In genomic region chr14:28517631-28518560, GRCm38 (mm10) we compare ENCODE assay signal across 18 mouse cellular contexts. TPM values are rescaled to one million over a fixed set of nuclear protein-coding genes. Genes with fewer than 3 reads are reported as not detected.
A peak's percentile ranks its signal among the peaks of the same experiment; 100 is the strongest.
DNase-seq lines count a peak whose midpoint lies in the region; ATAC-seq and TF ChIP-seq lines count a peak whose summit lies in the region.
"Had no signal": no experiment of that assay in that cellular context is flagged by ENCODE, and none has a peak within 500 bp of the region (broad histone marks: within the 10 kb centered on the region; RNA-seq: fewer than 3 reads in every experiment).

No protein-coding gene starts in this region.

- intact Hi-C loops in heart, postnatal 25 days (cut with DNase I), result no loop called here

- WGBS in forebrain, embryonic 11.5 days, result 48% methylated on average over 39 of the region's 39 CpGs
- 51% methylated on average over 39 of the region's 39 CpGs for WGBS in forebrain, embryonic 14.5 days
- WGBS in hindbrain, embryonic 15.5 days, result 73% methylated on average over 39 of the region's 39 CpGs
- 69% methylated on average over 39 of the region's 39 CpGs for WGBS in hindbrain, postnatal 0 days
- WGBS in limb, embryonic 15.5 days, result 77% methylated on average over 39 of the region's 39 CpGs

- H3K9me3 ChIP-seq in forebrain, embryonic 11.5 days (ENCODE audit: control insufficient read depth, low read length), result no peaks in the 10 kb centered on the region
- no peaks in the 10 kb centered on the region for H3K9me3 ChIP-seq in forebrain, embryonic 14.5 days (replicated peaks; ENCODE audit: control insufficient read depth, low read length)
- no peaks in the 10 kb centered on the region for H3K9me3 ChIP-seq in hindbrain, embryonic 15.5 days
- H3K9me3 ChIP-seq in hindbrain, postnatal 0 days (ENCODE audit: low read length), result no peaks in the 10 kb centered on the region
- no peaks in the 10 kb centered on the region for H3K9me3 ChIP-seq in limb, embryonic 15.5 days
- H3K9me3 ChIP-seq: liver, embryonic 13.5 days; lung, embryonic 15.5 days had no signal

- H3K27ac ChIP-seq in forebrain, embryonic 11.5 days (ENCODE audit: low read depth, low read length), result no peak overlapping the region
- H3K27ac ChIP-seq in forebrain, embryonic 14.5 days (ENCODE audit: low read depth, low read length), result no peak overlapping the region
- H3K27ac ChIP-seq in hindbrain, embryonic 15.5 days (replicated peaks), result no peak overlapping the region
- H3K27ac ChIP-seq in hindbrain, postnatal 0 days, result no peak overlapping the region
- peak overlapping the region; percentile 72 for H3K27ac ChIP-seq in limb, embryonic 15.5 days
- H3K27ac ChIP-seq: liver, embryonic 13.5 days; lung, embryonic 15.5 days; macrophage had no signal

- H3K9ac ChIP-seq in forebrain, embryonic 11.5 days (ENCODE audit: low read length), result no peak overlapping the region
- H3K9ac ChIP-seq in forebrain, embryonic 14.5 days (ENCODE audit: low read length), result no peak overlapping the region
- no peak overlapping the region for H3K9ac ChIP-seq in hindbrain, embryonic 15.5 days
- H3K9ac ChIP-seq in hindbrain, postnatal 0 days (replicated peaks; ENCODE audit: low read length), result no peak overlapping the region
- no peak overlapping the region for H3K9ac ChIP-seq in limb, embryonic 15.5 days
- H3K9ac ChIP-seq: liver, embryonic 13.5 days; lung, embryonic 15.5 days had no signal

- TF ChIP-seq CTCF in hindbrain, postnatal 0 days (IDR thresholded peaks at IDR 0.05; ENCODE audit: low read depth), result no peak

- H3K4me1 ChIP-seq in forebrain, embryonic 11.5 days (replicated peaks; ENCODE audit: control insufficient read depth, insufficient read depth, low read length), result 0 out of 2 replicates have a peak, but pooled peaks cover 2% of the 10 kb centered on the region
- peaks cover 2% of the 10 kb centered on the region for H3K4me1 ChIP-seq in forebrain, embryonic 14.5 days (ENCODE audit: control insufficient read depth, insufficient read depth, low read length)
- H3K4me1 ChIP-seq in hindbrain, embryonic 15.5 days (replicated peaks), result peaks cover 10% of the 10 kb centered on the region
- H3K4me1 ChIP-seq in hindbrain, postnatal 0 days (ENCODE audit: insufficient read depth, low read length), result no peaks in the 10 kb centered on the region
- peaks cover 19% of the 10 kb centered on the region for H3K4me1 ChIP-seq in limb, embryonic 15.5 days
- H3K4me1 ChIP-seq: liver, embryonic 13.5 days; lung, embryonic 15.5 days had no signal

- no peak for DNase-seq in forebrain, embryonic 11.5 days (ENCODE audit: low spot score)
- DNase-seq in forebrain, embryonic 14.5 days (ENCODE audit: low spot score), result no peak
- no peak for DNase-seq in hindbrain, postnatal 0 days (ENCODE audit: low spot score)
- DNase-seq in ZHBTc4 (ENCODE audit: low read depth, low spot score), result peak; percentile 36
- no peak for DNase-seq in heart, postnatal 25 days (ENCODE audit: low spot score)
- no peak for DNase-seq in urinary bladder, postnatal 10 days (ENCODE audit: low spot score)
- DNase-seq: cerebellum, adult 8-10 months; gastrocnemius, postnatal 10 days; heart, postnatal 10 days; layer of hippocampus, postnatal 36 days; liver, embryonic 13.5 days; right cerebral cortex, adult 18-20 months; spleen, adult 18-20 months had no signal

- no peak overlapping the region for H3K4me3 ChIP-seq in forebrain, embryonic 11.5 days (ENCODE audit: low read depth, low read length)
- no peak overlapping the region for H3K4me3 ChIP-seq in forebrain, embryonic 14.5 days (ENCODE audit: low read depth, low read length)
- no peak overlapping the region for H3K4me3 ChIP-seq in hindbrain, embryonic 15.5 days
- no peak overlapping the region for H3K4me3 ChIP-seq in hindbrain, postnatal 0 days (ENCODE audit: low read length)
- H3K4me3 ChIP-seq in limb, embryonic 15.5 days, result peak overlapping the region; percentile 7; the same call in 1 of the 2 replicates
- H3K4me3 ChIP-seq: erythroblast, embryonic 14.5 days; liver, embryonic 13.5 days; lung, embryonic 15.5 days had no signal

- ATAC-seq in forebrain, embryonic 11.5 days (replicated peaks; ENCODE audit: low FRiP score), result no peak
- no peak for ATAC-seq in forebrain, embryonic 14.5 days
- ATAC-seq in hindbrain, embryonic 15.5 days (ENCODE audit: low FRiP score, low read depth), result no peak
- no peak for ATAC-seq in hindbrain, postnatal 0 days
- ATAC-seq in limb, embryonic 15.5 days (ENCODE audit: insufficient number of reproducible peaks, low FRiP score, low TSS enrichment, low read depth), result no peak

- H3K36me3 ChIP-seq in forebrain, embryonic 11.5 days (ENCODE audit: control insufficient read depth, insufficient read depth, low read length), result no peaks in the 10 kb centered on the region
- 0 out of 2 replicates have a peak, but pooled peaks cover 4% of the 10 kb centered on the region for H3K36me3 ChIP-seq in forebrain, embryonic 14.5 days (ENCODE audit: control insufficient read depth, insufficient read depth, low read length)
- H3K36me3 ChIP-seq in hindbrain, embryonic 15.5 days, result no peaks in the 10 kb centered on the region
- H3K36me3 ChIP-seq in hindbrain, postnatal 0 days (ENCODE audit: insufficient read depth, low read length), result no peaks in the 10 kb centered on the region; the same call in 1 of the 2 replicates
- H3K36me3 ChIP-seq in limb, embryonic 15.5 days, result peaks cover 33% of the 10 kb centered on the region
- H3K36me3 ChIP-seq: liver, embryonic 13.5 days; lung, embryonic 15.5 days had no signal

- 0 out of 2 replicates have a peak overlapping the region, but pooled peaks have one; percentile 15 for H3K4me2 ChIP-seq in forebrain, embryonic 11.5 days (ENCODE audit: low read depth, low read length, severe bottlenecking)
- H3K4me2 ChIP-seq in forebrain, embryonic 14.5 days (ENCODE audit: low read length), result no peak overlapping the region
- peak overlapping the region; percentile 29 for H3K4me2 ChIP-seq in hindbrain, embryonic 15.5 days
- no peak overlapping the region for H3K4me2 ChIP-seq in hindbrain, postnatal 0 days (ENCODE audit: low read depth, low read length)
- H3K4me2 ChIP-seq in limb, embryonic 15.5 days, result 0 out of 2 replicates have a peak overlapping the region, but pooled peaks have one; percentile 17
- H3K4me2 ChIP-seq: liver, embryonic 13.5 days; lung, embryonic 15.5 days had no signal

- peaks cover 2% of the 10 kb centered on the region; the same call in 1 of the 2 replicates for H3K27me3 ChIP-seq in forebrain, embryonic 11.5 days (ENCODE audit: control insufficient read depth, insufficient read depth, low read length)
- H3K27me3 ChIP-seq in forebrain, embryonic 14.5 days (replicated peaks; ENCODE audit: control insufficient read depth, insufficient read depth, low read length), result 0 out of 2 replicates have a peak, but pooled peaks cover 7% of the 10 kb centered on the region
- peaks cover 7% of the 10 kb centered on the region; the same call in 1 of the 2 replicates for H3K27me3 ChIP-seq in hindbrain, embryonic 15.5 days
- H3K27me3 ChIP-seq in hindbrain, postnatal 0 days (ENCODE audit: insufficient read depth, low read length), result no peaks in the 10 kb centered on the region
- H3K27me3 ChIP-seq in limb, embryonic 15.5 days, result no peaks in the 10 kb centered on the region

RNA-seq across cellular contexts. Expression of gene Wnt5a, which starts 13.3 kb away (rescaled TPM):
- 15.3 and 17.3 TPM in 2 replicates for polyA plus RNA-seq in forebrain, embryonic 11.5 days (2014; fragmentation: Nextera tagmentation; extraction: Ambion mirVana)
- 12.5 and 14.1 TPM in 2 replicates for polyA plus RNA-seq in forebrain, embryonic 14.5 days (2014; fragmentation: Nextera tagmentation; extraction: Ambion mirVana)
- 23.6 and 26.6 TPM in 2 replicates for polyA plus RNA-seq in hindbrain, embryonic 15.5 days (2015; fragmentation: Nextera tagmentation; extraction: Ambion mirVana)
- 18.3 and 21.0 TPM in 2 replicates for total RNA-seq in hindbrain, postnatal 0 days (2014; rRNA removed)
- polyA plus RNA-seq in hindbrain, postnatal 0 days (2015; fragmentation: Nextera tagmentation; extraction: Ambion mirVana), result 17.8 and 19.6 TPM in 2 replicates
- polyA plus RNA-seq in limb, embryonic 15.5 days (2015; fragmentation: Nextera tagmentation; extraction: Ambion mirVana), result 100 and 102 TPM in 2 replicates
- total RNA-seq in heart, postnatal 25 days (2021), result 10 to 100 TPM; 17.8 to 19.8 TPM
- polyA plus RNA-seq: erythroblast, embryonic 14.5 days; macrophage had no signal

Comparison
In these comparisons a context has a peak if more than half of its experiments do, and no peak if none do; other contexts are left out.
1. H3K4me2 ChIP-seq: peak in forebrain, embryonic 11.5 days (single experiment), hindbrain, embryonic 15.5 days (single experiment) and limb, embryonic 15.5 days (single experiment); none in forebrain, embryonic 14.5 days (single experiment) and hindbrain, postnatal 0 days (single experiment).